Mouse (Mus musculus) limb, embryonic 11.5 days (tissue): ENCODE results near the gene Iqcf1. TPM values are rescaled to one million over a fixed set of nuclear protein-coding genes. Genes with fewer than 3 reads are reported as not detected.
A peak's percentile ranks its signal among the peaks of the same experiment; 100 is the strongest.

ENCODE experiments used
- ATAC-seq: fragments of 200-750 bp; cut with Nextera tagmentation; 2 replicates; pipeline ENCODE4 v1.8.0; 2017; ENCODE audit warnings: low read depth; ENCODE audit not compliant: insufficient number of reproducible peaks, low FRiP score, low TSS enrichment
- DNase-seq: peaks from one replicate; pipeline ENCODE4 v3.0.0-alpha.2; 2015; ENCODE audit warnings: low spot score
- H3K27ac ChIP-seq: fragments of 300-500 bp; sonication (generic); replicated peaks from 2 replicates; pipeline ENCODE4 v1.5.1; 2014; ENCODE audit warnings: low read depth, mild to moderate bottlenecking, low read length
- H3K27me3 ChIP-seq: fragments of 300-500 bp; sonication (generic); 2 replicates; pipeline ENCODE4 v1.6.1; 2014; ENCODE audit warnings: mild to moderate bottlenecking, low read length, mixed read lengths; ENCODE audit not compliant: control insufficient read depth, insufficient read depth
- H3K36me3 ChIP-seq: fragments of 300-500 bp; sonication (generic); 2 replicates; pipeline ENCODE4 v1.6.1; 2014; ENCODE audit warnings: mild to moderate bottlenecking, low read length, moderate library complexity, mixed read lengths; ENCODE audit not compliant: control insufficient read depth, insufficient read depth
- H3K4me1 ChIP-seq: fragments of 300-500 bp; sonication (generic); 2 replicates; pipeline ENCODE4 v1.6.1; 2014; ENCODE audit warnings: low read length, mixed read lengths; ENCODE audit not compliant: control insufficient read depth, insufficient read depth
- H3K4me2 ChIP-seq: fragments of 300-500 bp; sonication (generic); 2 replicates; pipeline ENCODE4 v1.6.1; 2014; ENCODE audit warnings: low read depth, mild to moderate bottlenecking, moderate library complexity; ENCODE audit not compliant: severe bottlenecking
- H3K4me3 ChIP-seq: fragments of 300-500 bp; sonication (generic); 2 replicates; pipeline ENCODE4 v1.5.1; 2014; ENCODE audit warnings: low read depth, low read length
- H3K9ac ChIP-seq: fragments of 300-500 bp; sonication (generic); 2 replicates; pipeline ENCODE4 v1.6.1; 2014; ENCODE audit warnings: mild to moderate bottlenecking, low read length
- H3K9me3 ChIP-seq: fragments of 300-500 bp; sonication (generic); 2 replicates; pipeline ENCODE4 v1.6.1; 2016; ENCODE audit warnings: low read length; ENCODE audit not compliant: control insufficient read depth
- WGBS: fragments of 180-500 bp; shearing (Covaris S2); extraction: QIAGEN DNeasy Blood & Tissue Kit; methylation state at CpG from one replicate; pipeline ENCODE4 v1.1.7; 2014; 5-methylcytosine and 5-hydroxymethylcytosine counted together
- polyA plus RNA-seq: library from polyadenylated mRNA; unstranded; fragments of >200 nt; fragmentation: Nextera tagmentation; extraction: Ambion mirVana; gene quantifications from 2 replicates; pipeline ENCODE4 v1.2.1, GENCODE M21; 2014

Gene Iqcf1
- not detected in 2 replicates for polyA plus RNA-seq

- Histone ChIP-seq H3K4me1 (no peaks in the 10 kb centered on the region), H3K27me3 (no peaks in the 10 kb centered on the region), H3K27ac (no peak within 1 kb of the TSS), H3K9me3 (no peaks in the 10 kb centered on the region), H3K9ac (no peak within 1 kb of the TSS), H3K4me2 (no peak within 1 kb of the TSS), H3K36me3 (no peaks in the 10 kb centered on the region), H3K4me3 (no peak within 1 kb of the TSS)
- ATAC-seq (no peak), DNase-seq (no peak)
- WGBS, result 96% methylated on average over 6 of the region's 6 CpGs
Measured at GRCm38 (mm10) chr9:106499667-106500066, at the start of gene Iqcf1. Iqcf1 (plus strand) TSS chr9:106499967.

DNA sequence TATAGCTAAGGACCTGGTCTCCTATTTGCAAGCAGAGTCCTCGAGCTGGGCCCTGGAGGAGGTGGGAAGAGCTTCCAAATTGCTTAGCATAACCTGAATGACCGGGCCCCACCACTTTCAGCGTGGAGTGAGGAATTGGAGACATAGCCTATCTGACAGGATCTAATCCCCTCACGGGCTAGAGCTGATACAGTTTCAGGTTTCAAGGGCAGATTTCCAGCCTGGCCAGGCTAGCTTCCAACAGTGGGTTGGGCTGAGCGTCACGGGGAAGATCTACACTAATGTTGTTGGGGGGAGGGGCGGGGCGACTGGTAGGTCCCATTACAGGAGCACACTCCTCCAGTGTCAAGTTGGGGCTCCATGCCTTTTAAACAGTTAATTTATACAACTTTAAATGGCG, 49.1 kb upstream of the Iqcf1 start:
- Histone ChIP-seq H3K4me2 (0 out of 2 replicates have a peak overlapping the region, but pooled peaks have one; percentile 20), H3K9me3 (no peaks in the 10 kb centered on the region), H3K27me3 (no peaks in the 10 kb centered on the region), H3K36me3 (no peaks in the 10 kb centered on the region; the same call in 1 of the 2 replicates), H3K4me3 (no peak overlapping the region), H3K27ac (no peak overlapping the region; the same call in 1 of the 2 replicates), H3K4me1 (peaks cover 57% of the 10 kb centered on the region), H3K9ac (no peak overlapping the region)
- peak; percentile 56 for DNase-seq
- no peak for ATAC-seq
- 3% methylated on average over 9 of the region's 9 CpGs for WGBS

- 75% methylated on average over 11 of the region's 11 CpGs for WGBS
- no peak for DNase-seq
- Histone ChIP-seq H3K4me1 (peaks cover 63% of the 10 kb centered on the region), H3K4me3 (no peak overlapping the region), H3K9me3 (no peaks in the 10 kb centered on the region), H3K36me3 (no peaks in the 10 kb centered on the region; the same call in 1 of the 2 replicates), H3K9ac (0 out of 2 replicates have a peak overlapping the region, but pooled peaks have one; percentile 22), H3K27ac (0 out of 2 replicates have a peak overlapping the region, but pooled peaks have one; percentile 14), H3K27me3 (no peaks in the 10 kb centered on the region), H3K4me2 (0 out of 2 replicates have a peak overlapping the region, but pooled peaks have one; percentile 12)
- ATAC-seq, result no peak
Measured at GRCm38 (mm10) chr9:106451298-106451697, 48.5 kb upstream of the Iqcf1 start.

- H3K4me3 ChIP-seq, result no peak overlapping the region
- no peaks in the 10 kb centered on the region for H3K9me3 ChIP-seq
- 0 out of 2 replicates have a peak overlapping the region, but pooled peaks have one; percentile 14 for H3K27ac ChIP-seq
- peaks cover 69% of the 10 kb centered on the region for H3K4me1 ChIP-seq
- WGBS, result 33% methylated on average over 2 of the region's 2 CpGs
- no peaks in the 10 kb centered on the region for H3K27me3 ChIP-seq
- ATAC-seq, result no peak
- H3K36me3 ChIP-seq, result no peaks in the 10 kb centered on the region; the same call in 1 of the 2 replicates
- no peak for DNase-seq
- peak overlapping the region; percentile 79 for H3K4me2 ChIP-seq
- no peak overlapping the region; the same call in 1 of the 2 replicates for H3K9ac ChIP-seq
Measured at GRCm38 (mm10) chr9:106451899-106452298, 47.9 kb upstream of the Iqcf1 start.

DNA sequence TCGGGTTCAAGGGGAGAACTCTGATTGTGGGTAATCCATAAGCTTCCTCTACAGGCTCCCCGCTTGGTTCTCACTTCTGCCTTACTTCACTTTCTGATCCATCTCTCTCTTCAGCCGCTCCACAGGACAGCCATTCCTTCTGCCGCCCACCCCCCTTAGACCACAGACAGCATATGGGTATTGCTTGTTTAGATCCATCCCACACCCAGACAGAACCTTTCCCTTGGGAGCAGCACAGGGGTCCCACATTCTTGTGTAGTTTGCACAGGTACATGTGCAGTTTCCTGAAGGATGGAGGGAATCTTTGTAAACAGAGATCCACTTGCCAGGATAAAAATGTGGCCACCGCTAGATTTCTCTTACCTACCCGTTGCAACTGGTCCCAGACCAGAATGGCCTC, 47.4 kb upstream of the Iqcf1 start:
- H3K4me3 ChIP-seq, result peak overlapping the region; percentile 88; the same call in 1 of the 2 replicates
- H3K4me1 ChIP-seq, result peaks cover 70% of the 10 kb centered on the region
- no peak for DNase-seq
- peak overlapping the region; percentile 1; the same call in 1 of the 2 replicates for H3K9ac ChIP-seq
- peak overlapping the region; percentile 79 for H3K4me2 ChIP-seq
- H3K9me3 ChIP-seq, result no peaks in the 10 kb centered on the region
- H3K36me3 ChIP-seq, result no peaks in the 10 kb centered on the region; the same call in 1 of the 2 replicates
- H3K27me3 ChIP-seq, result no peaks in the 10 kb centered on the region
- ATAC-seq, result no peak
- H3K27ac ChIP-seq, result no peak overlapping the region; the same call in 1 of the 2 replicates
- 23% methylated on average over 6 of the region's 6 CpGs for WGBS

- H3K9ac ChIP-seq, result peak overlapping the region; percentile 84
- peak overlapping the region; percentile 79 for H3K4me2 ChIP-seq
- no peaks in the 10 kb centered on the region; the same call in 1 of the 2 replicates for H3K36me3 ChIP-seq
- peaks cover 70% of the 10 kb centered on the region for H3K4me1 ChIP-seq
- no peaks in the 10 kb centered on the region for H3K9me3 ChIP-seq
- peak; percentile 78 for DNase-seq
- H3K4me3 ChIP-seq, result peak overlapping the region; percentile 88
- WGBS, result 2% methylated on average over 7 of the region's 7 CpGs
- 0 out of 2 replicates have a peak, but pooled peaks have one; percentile 1 for ATAC-seq
- H3K27me3 ChIP-seq, result no peaks in the 10 kb centered on the region
- peak overlapping the region; percentile 93 for H3K27ac ChIP-seq
Measured at GRCm38 (mm10) chr9:106452821-106453220, 46.9 kb upstream of the Iqcf1 start.

DNA sequence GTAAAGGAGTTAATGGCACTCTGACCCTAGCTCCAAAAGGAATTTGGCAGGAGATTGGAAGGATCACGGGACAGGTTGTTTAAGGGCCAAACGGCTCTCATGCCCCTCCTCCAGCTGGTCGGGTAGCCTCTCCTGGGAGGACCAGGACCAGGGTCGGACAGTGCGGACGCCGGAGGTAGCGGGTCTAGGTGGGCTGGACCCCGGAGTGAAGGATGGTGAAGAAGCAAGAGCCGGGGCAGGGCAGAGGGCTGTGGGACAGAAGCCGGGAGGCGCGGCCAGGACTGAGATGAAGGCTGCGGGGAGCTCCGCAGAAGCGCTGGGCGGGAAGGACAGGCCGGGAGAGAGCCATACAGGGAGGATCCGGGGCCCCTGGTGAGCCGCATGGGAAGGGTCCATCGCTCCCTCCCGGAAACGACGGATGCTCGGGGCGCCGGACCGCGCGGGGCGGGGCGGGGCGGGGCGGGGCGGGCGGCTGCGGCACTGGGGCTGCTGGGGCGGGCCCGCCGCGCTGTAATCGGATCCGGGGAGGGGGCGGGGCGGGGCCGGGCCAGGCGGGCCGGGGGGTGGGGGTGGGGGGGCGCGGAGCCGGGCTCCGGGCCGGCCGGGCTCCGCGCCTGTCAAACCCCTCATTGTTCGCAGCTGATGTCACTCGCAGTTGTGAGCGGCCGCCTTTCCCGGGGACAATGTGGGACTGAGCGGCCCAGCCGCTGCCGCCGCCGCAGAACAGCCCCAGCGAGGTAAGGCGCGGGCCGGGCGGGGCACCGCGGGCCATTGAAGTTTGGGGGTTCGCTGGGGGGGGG, 46.3 kb upstream of the Iqcf1 start, which contains the start of gene Pcbp4:
Gene Pcbp4, plus strand, starts transcription at position 21 of the 800 bp plus-strand sequence.
- Histone ChIP-seq H3K27me3 (no peaks in the 10 kb centered on the region), H3K4me1 (peaks cover 69% of the 10 kb centered on the region), H3K9me3 (no peaks in the 10 kb centered on the region), H3K4me2 (peak within 1 kb of the TSS; percentile 79), H3K27ac (peak within 1 kb of the TSS; percentile 93), H3K4me3 (peak within 1 kb of the TSS; percentile 88), H3K36me3 (no peaks in the 10 kb centered on the region; the same call in 1 of the 2 replicates), H3K9ac (peak within 1 kb of the TSS; percentile 84)
- ATAC-seq (peak; percentile 49), DNase-seq (peak; percentile 83)
- under 1% methylated on average over 42 of the region's 74 CpGs for WGBS

- peak; percentile 17; the same call in 1 of the 2 replicates for ATAC-seq
- Histone ChIP-seq H3K27me3 (no peaks in the 10 kb centered on the region), H3K4me1 (peaks cover 65% of the 10 kb centered on the region), H3K4me3 (peak overlapping the region; percentile 88), H3K36me3 (no peaks in the 10 kb centered on the region; the same call in 1 of the 2 replicates), H3K4me2 (peak overlapping the region; percentile 79), H3K9me3 (no peaks in the 10 kb centered on the region), H3K27ac (peak overlapping the region; percentile 90), H3K9ac (peak overlapping the region; percentile 84)
- peak; percentile 67 for DNase-seq
- WGBS, result under 1% methylated on average over 16 of the region's 20 CpGs
Measured at GRCm38 (mm10) chr9:106454071-106454761, 45.6 kb upstream of the Iqcf1 start.
